Comparison of ENCODE assay signal across 8 mouse cellular contexts in the genomic region with DNA sequence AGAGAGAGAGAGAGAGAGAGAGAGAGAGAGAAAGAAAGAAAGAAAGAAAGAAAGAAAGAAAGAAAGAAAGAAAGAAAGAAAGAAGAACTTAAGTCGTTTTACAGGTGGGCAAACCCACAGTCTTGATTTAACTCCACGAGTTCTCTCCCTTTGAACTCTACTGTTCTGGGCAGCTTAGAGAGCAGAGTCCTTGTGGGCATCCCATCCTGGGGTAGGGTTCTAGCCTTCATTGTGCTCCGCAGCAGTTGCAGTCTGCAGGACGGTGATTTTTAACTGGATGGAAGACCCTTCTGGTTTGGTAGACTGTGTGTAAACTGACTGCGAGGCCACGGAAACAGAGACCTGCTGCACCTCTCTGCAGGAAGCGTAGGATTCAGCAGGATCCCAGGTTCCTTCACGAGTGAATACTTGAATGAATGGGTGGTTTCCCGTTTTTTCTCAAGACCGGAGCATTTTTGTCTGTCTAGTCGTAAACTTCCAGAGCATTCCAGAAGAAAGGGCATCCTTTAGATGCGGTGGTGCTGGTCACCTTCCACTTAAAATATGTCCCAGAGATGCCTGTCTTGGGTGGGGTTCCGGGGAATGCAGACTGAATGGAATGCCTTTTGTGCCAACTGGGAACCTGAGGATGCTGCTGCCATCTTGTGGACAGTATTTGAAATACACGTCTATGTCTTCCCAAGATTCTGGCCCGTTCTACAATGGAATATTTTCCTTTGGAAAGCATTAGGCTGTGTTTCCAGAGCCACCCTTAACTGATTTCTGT.
A peak's percentile ranks its signal among the peaks of the same experiment; 100 is the strongest.
DNase-seq lines count a peak whose midpoint lies in the region; ATAC-seq and TF ChIP-seq lines count a peak whose summit lies in the region.

No protein-coding gene starts in this region.

- H3K9ac ChIP-seq in embryonic facial prominence, embryonic 14.5 days (ENCODE audit: low read depth, low read length), result peak overlapping the region; percentile 43; the same call in 1 of the 2 replicates
- no peak overlapping the region for H3K9ac ChIP-seq in heart, postnatal 0 days (replicated peaks; ENCODE audit: low read depth, low read length)

- no peaks in the 10 kb centered on the region for H3K4me1 ChIP-seq in G1E (ENCODE audit: insufficient read depth, low read depth, low read length)
- H3K4me1 ChIP-seq in embryonic facial prominence, embryonic 14.5 days (ENCODE audit: control insufficient read depth, insufficient read depth, low read length), result no peaks in the 10 kb centered on the region
- H3K4me1 ChIP-seq in heart, postnatal 0 days (ENCODE audit: control insufficient read depth, insufficient read depth), result no peaks in the 10 kb centered on the region

- peak; percentile 34 for TF ChIP-seq CTCF in G1E (IDR thresholded peaks at IDR 0.05; ENCODE audit: low read depth, low read length)
- peak; percentile 78 for TF ChIP-seq CTCF in heart, postnatal 0 days (IDR thresholded peaks at IDR 0.05; ENCODE audit: low read depth)

- peak; percentile 6 for DNase-seq in G1E (ENCODE audit: low spot score)
- DNase-seq in adrenal gland, postnatal 4 days (ENCODE audit: low spot score in 2 of 2), result peak; percentile 9 to 10
- DNase-seq in embryonic facial prominence, embryonic 14.5 days (ENCODE audit: low spot score), result peak; percentile 88
- DNase-seq in heart, postnatal 0 days (ENCODE audit: low spot score), result peak; percentile 69
- peak; percentile 54 to 70 for DNase-seq in kidney, postnatal 4 days
- DNase-seq in lung, adult 18-20 months, result peak; percentile 38 to 53
- DNase-seq in retina, embryonic 14.5 days (ENCODE audit: low spot score), result peak; percentile 92

- TF ChIP-seq EP300 in heart, postnatal 0 days (IDR thresholded peaks at IDR 0.05; ENCODE audit: low read depth), result no peak

- 7% methylated on average over 15 of the region's 15 CpGs for WGBS in embryonic facial prominence, embryonic 14.5 days
- 14% methylated on average over 15 of the region's 15 CpGs for WGBS in heart, postnatal 0 days

- peak overlapping the region; percentile 55 for H3K4me2 ChIP-seq in embryonic facial prominence, embryonic 14.5 days (ENCODE audit: low read depth, low read length)
- H3K4me2 ChIP-seq in heart, postnatal 0 days (ENCODE audit: low read depth, low read length), result peak overlapping the region; percentile 48

- peaks cover 11% of the 10 kb centered on the region for H3K27me3 ChIP-seq in G1E (ENCODE audit: insufficient read depth, low read length)
- H3K27me3 ChIP-seq in embryonic facial prominence, embryonic 14.5 days (replicated peaks; ENCODE audit: control insufficient read depth, insufficient read depth, low read length), result no peaks in the 10 kb centered on the region
- peaks cover 14% of the 10 kb centered on the region; the same call in 1 of the 2 replicates for H3K27me3 ChIP-seq in heart, postnatal 0 days (ENCODE audit: control insufficient read depth, insufficient read depth, low read length)

- no peaks in the 10 kb centered on the region for H3K9me3 ChIP-seq in G1E (replicated peaks)
- H3K9me3 ChIP-seq in embryonic facial prominence, embryonic 14.5 days (ENCODE audit: control insufficient read depth, low read length), result no peaks in the 10 kb centered on the region
- no peaks in the 10 kb centered on the region for H3K9me3 ChIP-seq in heart, postnatal 0 days (replicated peaks; ENCODE audit: control insufficient read depth, low read length)

- no peak for ATAC-seq in G1E (ENCODE audit: extremely low read depth, insufficient number of reproducible peaks, low FRiP score, poor library complexity, severe bottlenecking)
- peak; percentile 64 for ATAC-seq in embryonic facial prominence, embryonic 14.5 days (ENCODE audit: low read depth)
- ATAC-seq in heart, postnatal 0 days (ENCODE audit: insufficient read depth, low read depth), result no peak; the same call in 1 of the 2 replicates
- no peak for ATAC-seq in activated CD4-positive, CD25-positive, alpha-beta regulatory T cell, adult 4 months

- no peaks in the 10 kb centered on the region for H3K36me3 ChIP-seq in G1E (replicated peaks)
- no peaks in the 10 kb centered on the region for H3K36me3 ChIP-seq in embryonic facial prominence, embryonic 14.5 days (ENCODE audit: control insufficient read depth, insufficient read depth, low read length)
- no peaks in the 10 kb centered on the region for H3K36me3 ChIP-seq in heart, postnatal 0 days (replicated peaks; ENCODE audit: control insufficient read depth, insufficient read depth, low read length)

- H3K4me3 ChIP-seq in G1E (ENCODE audit: low read depth, low read length), result no peak overlapping the region
- H3K4me3 ChIP-seq in embryonic facial prominence, embryonic 14.5 days (ENCODE audit: low read depth, low read length), result peak overlapping the region; percentile 29
- H3K4me3 ChIP-seq in heart, postnatal 0 days (ENCODE audit: low read depth, low read length), result peak overlapping the region; percentile 21

- H3K27ac ChIP-seq in embryonic facial prominence, embryonic 14.5 days (replicated peaks; ENCODE audit: low read depth, low read length), result no peak overlapping the region
- H3K27ac ChIP-seq in heart, postnatal 0 days (ENCODE audit: low read depth), result no peak overlapping the region

Comparison
In these comparisons a context has a peak if more than half of its experiments do, and no peak if none do; other contexts are left out.
1. DNase-seq: peak in every context shown above with its lines; median percentile 92 in retina, embryonic 14.5 days; 88 in embryonic facial prominence, embryonic 14.5 days; 69 in heart, postnatal 0 days; 62 in kidney, postnatal 4 days; 46 in lung, adult 18-20 months; 10 in adrenal gland, postnatal 4 days; 6 in G1E.